Mouse (Mus musculus) kidney, adult 2 months (tissue): ENCODE results near the gene Hes5.

Experiments
- CTCF ChIP-seq: fragments of 200-500 bp; conservative IDR thresholded peaks from 2 replicates; pipeline ENCODE4 v1.5.1; 2011; ENCODE audit warnings: low read depth, mild to moderate bottlenecking, control low read depth, low read length, moderate library complexity, mixed read lengths; ENCODE audit not compliant: insufficient read depth, insufficient read length
- POLR2A ChIP-seq: fragments of 200-500 bp; IDR thresholded peaks from one replicate; pipeline ENCODE4 v1.6.1; 2011; ENCODE audit warnings: low read depth, low read length, control low read depth

GRCm38 (mm10) chr4:154936542-154937255 lies 24.0 kb upstream of the Hes5 start:
- no peak for TF ChIP-seq CTCF
- TF ChIP-seq POLR2A, result no peak
